Mouse (Mus musculus) myocyte (in vitro differentiated cells): ENCODE measurements around the gene Avil.

Experiments
- CEBPB ChIP-seq: IDR thresholded peaks from 2 replicates; pipeline ENCODE4 v1.6.1; 2011; ENCODE audit warnings: mild to moderate bottlenecking, moderate library complexity; ENCODE audit not compliant: poor library complexity, insufficient read depth, severe bottlenecking
- E2F4 ChIP-seq: IDR thresholded peaks from one replicate; pipeline ENCODE4 v1.6.1; 2011; ENCODE audit warnings: mild to moderate bottlenecking, control low read depth, moderate library complexity; ENCODE audit not compliant: insufficient read depth
- MAX ChIP-seq: IDR thresholded peaks from one replicate; pipeline ENCODE4 v1.6.1; 2011; ENCODE audit warnings: low read depth, mild to moderate bottlenecking, control low read depth
- MYOD1 ChIP-seq, 3 experiments: IDR thresholded peaks; one replicate each; pipeline ENCODE4 v1.6.1; 2011; ENCODE audit warnings: control low read depth in 2 of 3, low read depth in 2 of 3, mild to moderate bottlenecking in 2 of 3, moderate library complexity in 1 of 3; ENCODE audit not compliant: insufficient read length in 2 of 3, control insufficient read depth in 1 of 3
- MYOG ChIP-seq, 3 experiments: IDR thresholded peaks; one replicate each; pipeline ENCODE4 v1.6.1; 2011; ENCODE audit warnings: control low read depth in 2 of 3, low read depth in 2 of 3, mild to moderate bottlenecking in 2 of 3; ENCODE audit not compliant: insufficient read length in 2 of 3, control insufficient read depth in 1 of 3, insufficient read depth in 1 of 3
- POLR2A ChIP-seq: IDR thresholded peaks from one replicate; pipeline ENCODE4 v1.6.1; 2011; ENCODE audit warnings: low read depth, mild to moderate bottlenecking, control low read depth, moderate library complexity; ENCODE audit not compliant: insufficient read length
- REST ChIP-seq: IDR thresholded peaks from one replicate; pipeline ENCODE4 v1.6.1; 2011; ENCODE audit warnings: mild to moderate bottlenecking, control low read depth, moderate library complexity; ENCODE audit not compliant: insufficient read depth, insufficient read length
- SRF ChIP-seq: IDR thresholded peaks from one replicate; pipeline ENCODE4 v1.6.1; 2011; ENCODE audit warnings: low read depth; ENCODE audit not compliant: control insufficient read depth, insufficient read length
- TCF12 ChIP-seq: IDR thresholded peaks from one replicate; pipeline ENCODE4 v1.6.1; 2011; ENCODE audit warnings: mild to moderate bottlenecking, control low read depth; ENCODE audit not compliant: poor library complexity, insufficient read depth, severe bottlenecking
- USF1 ChIP-seq: IDR thresholded peaks from one replicate; pipeline ENCODE4 v1.6.1; 2011; ENCODE audit warnings: low read depth, mild to moderate bottlenecking, control low read depth, moderate library complexity

- TF ChIP-seq E2F4 (no peak), POLR2A (no peak), TCF12 (no peak), REST (no peak), SRF (no peak), CEBPB (no peak), MYOG (IDR thresholded peaks at IDR 0.05; ENCODE audit: control insufficient read depth in 1 of 3, insufficient read depth in 1 of 3, insufficient read length in 2 of 3, low read depth in 2 of 3) (no peak), MYOD1 (IDR thresholded peaks at IDR 0.05; ENCODE audit: control insufficient read depth in 1 of 3, insufficient read length in 2 of 3, low read depth in 2 of 3) (no peak), USF1 (no peak), MAX (no peak)
These were observed 42.7 kb downstream of the Avil start for GRCm38 (mm10) chr10:127043187-127043586.
